Mouse (Mus musculus) frontal cortex, postnatal 25 days (tissue): Measurements from ENCODE around the gene Gm13304.
"Not testable (repeated sequence)": the region's sequence is repeated elsewhere in the genome, so short reads cannot be mapped to it uniquely, and the experiment has no call there.

ENCODE experiments used
- DNase-seq, 2 experiments: peaks; one replicate each; pipeline ENCODE4 v3.0.0; 2022; ENCODE audit warnings: low spot score in 2 of 2

Gene Gm13304

GRCm38 (mm10) chr4:42114517-42114916, at the start of gene Gm13304:
Gene Gm13304, plus strand, starts transcription at chr4:42114817.
- not testable (repeated sequence) for DNase-seq

DNA sequence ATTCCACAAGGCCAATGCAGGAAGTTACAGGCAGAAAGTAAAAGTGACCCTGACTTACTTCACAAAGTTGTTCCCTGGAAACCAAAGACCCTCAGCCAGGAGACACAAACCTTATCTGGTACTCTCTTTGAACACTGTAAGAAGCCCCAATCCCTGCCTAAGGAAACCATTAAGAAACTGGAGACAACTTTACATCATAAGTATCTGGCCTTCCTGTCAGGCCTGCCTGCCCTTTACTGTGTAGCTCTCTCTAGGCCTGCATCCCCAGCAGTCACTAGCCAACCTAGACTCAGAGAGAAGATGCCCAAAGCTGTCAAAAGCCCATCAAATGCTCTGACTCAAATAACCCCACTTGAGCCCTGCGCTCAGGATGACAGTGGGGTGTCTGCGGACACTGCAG, 23.7 kb upstream of the Gm13304 start, which contains the start of gene Gm3893:
Gm3893 (plus strand) TSS at position 301 of the 400 bp plus-strand sequence.
- DNase-seq: not testable (repeated sequence)

DNA sequence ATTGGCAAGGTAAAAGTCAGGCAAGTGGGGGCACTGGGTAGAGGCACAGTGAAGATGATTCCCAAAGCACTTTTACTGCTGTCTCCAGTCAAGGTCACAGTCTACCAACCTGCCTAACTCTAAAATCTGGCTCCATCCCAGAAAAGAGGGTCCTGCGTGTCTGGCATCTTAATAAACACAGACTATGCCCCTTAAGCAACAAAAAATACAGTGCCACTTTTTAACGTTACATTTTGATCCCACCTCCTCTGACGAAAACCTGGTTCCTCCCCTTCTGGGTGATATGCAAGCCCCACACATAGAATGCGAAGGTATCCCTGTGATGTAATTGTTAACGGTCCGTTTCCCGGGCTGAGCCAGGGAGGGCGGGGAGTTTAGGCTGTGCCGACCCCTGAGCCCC, 38.5 kb downstream of the Gm13304 start, which contains the start of gene Gm13306:
Gm13306 (plus strand) TSS at position 301 of the 400 bp plus-strand sequence.
- DNase-seq: not testable (repeated sequence)
